Mouse (Mus musculus) C2C12 (cell line): ENCODE data around the gene Ptprm. TPM values are rescaled to one million over a fixed set of nuclear protein-coding genes. Genes with fewer than 3 reads are reported as not detected.

ENCODE experiments used
- H3K27me3 ChIP-seq: one replicate; pipeline ENCODE4 v1.6.1; 2011; ENCODE audit not compliant: control insufficient read depth, insufficient read depth, insufficient read length
- H3K36me3 ChIP-seq: one replicate; pipeline ENCODE4 v1.6.1; 2011; ENCODE audit not compliant: control insufficient read depth, insufficient read depth
- H3K4me3 ChIP-seq: one replicate; pipeline ENCODE4 v1.5.1; 2011; ENCODE audit warnings: mild to moderate bottlenecking, control low read depth; ENCODE audit not compliant: poor library complexity, insufficient read depth, severe bottlenecking
- H3K79me2 ChIP-seq: one replicate; pipeline ENCODE4 v1.6.1; 2011; ENCODE audit not compliant: control insufficient read depth, insufficient read depth
- H3K79me3 ChIP-seq: one replicate; pipeline ENCODE4 v1.6.1; 2011; ENCODE audit warnings: low read depth, control low read depth
- H3ac ChIP-seq: one replicate; pipeline ENCODE3; 2011; ENCODE audit warnings: low read depth; ENCODE audit not compliant: control insufficient read depth, insufficient read length
- CEBPB ChIP-seq: IDR thresholded peaks from one replicate; pipeline ENCODE4 v1.6.1; 2011; ENCODE audit warnings: low read depth, mild to moderate bottlenecking, control low read depth, moderate library complexity
- CTCF ChIP-seq: IDR thresholded peaks from one replicate; pipeline ENCODE4 v1.5.1; 2011; ENCODE audit not compliant: control insufficient read depth, insufficient read depth, insufficient read length
- FOSL1 ChIP-seq: IDR thresholded peaks from one replicate; pipeline ENCODE4 v1.8.0; 2011; ENCODE audit warnings: mild to moderate bottlenecking, low read length; ENCODE audit not compliant: poor library complexity, insufficient read depth, severe bottlenecking
- MAX ChIP-seq: IDR thresholded peaks from one replicate; pipeline ENCODE4 v1.6.1; 2011; ENCODE audit warnings: mild to moderate bottlenecking, control low read depth
- MYOD1 ChIP-seq: IDR thresholded peaks from one replicate; pipeline ENCODE4 v1.6.1; 2011; ENCODE audit warnings: low read depth; ENCODE audit not compliant: control insufficient read depth, insufficient read length
- MYOG ChIP-seq: IDR thresholded peaks from one replicate; pipeline ENCODE4 v1.6.1; 2011; ENCODE audit not compliant: control insufficient read depth, insufficient read length; ENCODE audit errors: extremely low read depth
- USF1 ChIP-seq: IDR thresholded peaks from one replicate; pipeline ENCODE4 v1.6.1; 2011; ENCODE audit warnings: low read depth, mild to moderate bottlenecking, control low read depth, moderate library complexity
- polyA plus RNA-seq: library from polyadenylated mRNA; unstranded; fragments of >200 nt; fragmentation: generic; extraction: Trizol; gene quantifications from one replicate; pipeline ENCODE4 v1.2.1, GENCODE M21; 2012; ENCODE audit warnings: missing spikeins

The Ptprm gene
- polyA plus RNA-seq, 1 experiment: 4.4 TPM

GRCm38 (mm10) chr17:66680662-66681061 lies 673.6 kb downstream of the Ptprm start:
- no peaks in the 10 kb centered on the region for H3K36me3 ChIP-seq
- no peak overlapping the region for H3K4me3 ChIP-seq
- H3K79me2 ChIP-seq: no peaks in the 10 kb centered on the region
- H3ac ChIP-seq: no peak overlapping the region
- no peaks in the 10 kb centered on the region for H3K27me3 ChIP-seq
- TF ChIP-seq MYOD1: no peak
- TF ChIP-seq MYOG: no peak
- TF ChIP-seq CTCF: peak; percentile 34
- no peak for TF ChIP-seq USF1
- H3K79me3 ChIP-seq: no peaks in the 10 kb centered on the region

- Histone ChIP-seq H3ac (no peak overlapping the region), H3K79me3 (no peaks in the 10 kb centered on the region), H3K36me3 (no peaks in the 10 kb centered on the region), H3K27me3 (no peaks in the 10 kb centered on the region), H3K79me2 (no peaks in the 10 kb centered on the region), H3K4me3 (no peak overlapping the region)
- TF ChIP-seq MYOD1: no peak
- no peak for TF ChIP-seq CTCF
- TF ChIP-seq MYOG: no peak
- no peak for TF ChIP-seq USF1
- TF ChIP-seq CEBPB: no peak
- no peak for TF ChIP-seq MAX
- no peak for TF ChIP-seq FOSL1
Observed at GRCm38 (mm10) chr17:66674667-66675066, 679.6 kb downstream of the Ptprm start.

- no peak overlapping the region for H3ac ChIP-seq
- H3K27me3 ChIP-seq: no peaks in the 10 kb centered on the region
- TF ChIP-seq USF1 (no peak), CTCF (no peak), CEBPB (no peak), MAX (no peak), MYOD1 (no peak), MYOG (no peak), FOSL1 (no peak)
- no peaks in the 10 kb centered on the region for H3K36me3 ChIP-seq
- H3K79me3 ChIP-seq: no peaks in the 10 kb centered on the region
- H3K79me2 ChIP-seq: no peaks in the 10 kb centered on the region
- no peak overlapping the region for H3K4me3 ChIP-seq
Observed at GRCm38 (mm10) chr17:66671715-66672230, 682.5 kb downstream of the Ptprm start.

GRCm38 (mm10) chr17:66671287-66671686 lies 683.0 kb downstream of the Ptprm start:
- no peaks in the 10 kb centered on the region for H3K36me3 ChIP-seq
- TF ChIP-seq CTCF (no peak), MYOG (no peak), CEBPB (no peak), MYOD1 (no peak), MAX (no peak), FOSL1 (no peak), USF1 (no peak)
- no peaks in the 10 kb centered on the region for H3K79me3 ChIP-seq
- no peak overlapping the region for H3ac ChIP-seq
- H3K4me3 ChIP-seq: no peak overlapping the region
- no peaks in the 10 kb centered on the region for H3K79me2 ChIP-seq
- no peaks in the 10 kb centered on the region for H3K27me3 ChIP-seq

- Histone ChIP-seq H3K36me3 (no peaks in the 10 kb centered on the region), H3K79me3 (no peaks in the 10 kb centered on the region), H3K27me3 (no peaks in the 10 kb centered on the region), H3K4me3 (no peak overlapping the region), H3ac (no peak overlapping the region), H3K79me2 (no peaks in the 10 kb centered on the region)
- TF ChIP-seq MYOD1: no peak
- TF ChIP-seq FOSL1: no peak
- no peak for TF ChIP-seq MAX
- no peak for TF ChIP-seq CEBPB
Observed at GRCm38 (mm10) chr17:66665791-66666190, 688.5 kb downstream of the Ptprm start.

GRCm38 (mm10) chr17:66665201-66665756 lies 689.0 kb downstream of the Ptprm start:
- Histone ChIP-seq H3K36me3 (no peaks in the 10 kb centered on the region), H3K27me3 (no peaks in the 10 kb centered on the region), H3K79me3 (no peaks in the 10 kb centered on the region), H3K4me3 (no peak overlapping the region), H3K79me2 (no peaks in the 10 kb centered on the region), H3ac (no peak overlapping the region)
- TF ChIP-seq CTCF (no peak), MYOG (no peak), MAX (no peak), CEBPB (no peak), FOSL1 (no peak), MYOD1 (no peak), USF1 (no peak)
